Mouse (Mus musculus): Measurements from ENCODE around the gene Kctd21.

Kctd21 gene

DNA sequence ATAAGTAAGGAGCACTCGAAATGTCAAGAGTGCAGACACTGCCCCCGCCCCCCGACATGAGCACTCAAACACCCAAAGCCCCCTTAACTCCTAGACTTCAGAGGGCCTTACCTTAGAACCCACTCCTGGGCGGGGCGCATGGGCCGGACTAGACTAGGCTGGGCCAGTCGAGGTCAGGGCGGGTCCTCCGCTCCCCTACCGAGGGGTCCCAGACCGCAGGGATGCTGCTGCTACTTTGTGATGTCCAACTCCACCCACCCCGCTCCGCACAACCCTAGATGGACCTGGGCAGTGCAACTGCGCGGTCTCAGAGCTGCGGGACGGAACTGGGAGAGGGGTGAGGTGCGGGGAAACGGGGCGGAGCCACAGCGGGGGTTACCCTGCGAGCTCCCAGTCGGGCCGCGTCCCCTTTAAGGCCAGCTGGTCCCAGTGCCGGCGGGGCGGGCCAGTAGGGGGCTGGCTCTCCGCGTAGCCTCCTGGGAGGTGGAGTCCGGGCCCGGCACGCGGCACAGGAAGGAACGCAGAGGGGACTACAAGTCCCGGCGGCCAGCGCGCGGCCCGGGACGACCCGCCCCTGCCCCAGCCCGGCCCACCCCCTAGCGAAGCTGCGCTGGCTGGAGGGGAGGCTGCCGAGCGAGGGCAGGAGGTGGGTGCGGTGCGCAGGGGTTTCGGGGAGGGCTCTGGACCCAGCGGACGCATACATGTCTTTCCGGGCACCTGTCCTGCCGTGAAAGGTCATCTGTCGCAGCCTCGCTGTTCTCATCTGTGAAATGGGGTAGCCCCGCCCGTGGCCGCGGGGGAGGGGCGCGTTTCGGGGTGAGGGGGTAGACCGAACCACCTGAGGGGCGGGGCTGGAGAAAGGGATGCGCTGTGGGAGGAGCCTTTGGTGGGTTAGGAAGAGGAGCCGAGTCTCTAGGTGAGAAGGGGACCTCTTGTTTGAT, at the start of gene Kctd21, which contains the start of gene Usp35:
TSS of gene Kctd21 (plus strand) at position 602 of the 941 bp plus-strand sequence.
TSS of gene Usp35 (minus strand) at position 295 of the 941 bp plus-strand sequence.
- CTCF ChIA-PET: interaction anchor here (0.6 kb wide), 1 partner anchor 40 kb away, joined by 3 read pairs; no protein-coding TSS in a partner anchor

DNA sequence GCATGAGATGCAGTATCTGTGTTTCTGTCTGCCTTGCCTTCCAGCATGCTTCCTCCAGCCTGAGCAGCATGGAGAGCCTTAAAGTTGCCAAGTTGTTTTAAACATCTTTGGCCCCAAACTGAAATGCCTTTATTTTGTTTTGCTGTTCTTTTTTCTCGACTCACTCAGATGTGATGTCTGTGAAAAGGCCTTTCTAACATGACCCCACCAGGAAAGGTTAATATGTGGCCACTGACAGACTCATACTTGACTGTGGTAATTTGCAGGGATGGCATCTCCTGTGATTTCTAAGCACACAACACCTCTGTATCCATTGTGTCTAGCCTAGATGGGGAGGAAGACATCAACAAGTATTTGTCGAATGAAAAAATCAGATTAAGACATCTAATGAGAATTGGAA, 35.1 kb upstream of the Kctd21 start:
- CTCF ChIA-PET: interaction anchor here (1.3 kb wide), 1 partner anchor 327 kb away, joined by 4 read pairs; no protein-coding TSS in a partner anchor

DNA sequence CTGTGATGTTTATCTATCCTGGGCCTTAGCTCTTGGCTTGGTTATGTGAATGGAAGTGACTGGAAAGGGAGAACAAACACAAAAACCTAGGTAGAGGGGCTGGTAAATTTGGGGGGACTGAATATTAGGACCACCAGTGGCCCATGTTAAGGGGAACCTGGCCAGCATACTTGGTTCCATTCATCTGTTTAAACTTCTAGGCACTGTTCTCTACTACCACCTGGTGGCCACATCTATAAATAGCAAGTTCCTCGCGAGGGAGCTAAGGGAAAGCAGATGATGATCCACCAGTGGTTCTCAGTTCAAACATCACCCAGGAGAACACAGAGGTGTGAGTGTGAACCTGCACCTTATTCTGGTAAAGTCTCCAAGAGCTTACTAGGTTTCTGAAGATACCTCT, 34.7 kb upstream of the Kctd21 start:
- CTCF ChIA-PET: interaction anchor here (1.3 kb wide), 1 partner anchor 327 kb away, joined by 4 read pairs; no protein-coding TSS in a partner anchor

DNA sequence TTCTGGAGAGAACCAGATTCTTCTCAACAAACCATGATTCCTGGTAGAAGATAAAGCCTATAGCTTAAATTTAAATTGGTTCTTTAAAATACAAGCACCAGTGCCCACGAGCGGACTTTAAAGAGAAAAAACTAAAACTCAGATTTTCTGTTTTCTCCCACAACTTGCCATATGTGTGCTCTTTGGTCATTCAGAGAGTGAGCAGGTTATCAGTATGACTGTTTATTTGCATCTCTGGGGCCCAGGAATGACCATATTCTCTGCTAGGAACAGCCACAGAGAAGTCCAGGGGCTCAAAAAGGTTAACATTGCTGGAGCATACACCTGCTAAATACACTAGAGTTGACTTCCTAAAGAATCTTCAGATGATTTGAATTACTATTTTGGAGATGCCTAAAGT, 33.8 kb upstream of the Kctd21 start:
- CTCF ChIA-PET: interaction anchor here (1.3 kb wide), 1 partner anchor 328 kb away, joined by 4 read pairs; no protein-coding TSS in a partner anchor

DNA sequence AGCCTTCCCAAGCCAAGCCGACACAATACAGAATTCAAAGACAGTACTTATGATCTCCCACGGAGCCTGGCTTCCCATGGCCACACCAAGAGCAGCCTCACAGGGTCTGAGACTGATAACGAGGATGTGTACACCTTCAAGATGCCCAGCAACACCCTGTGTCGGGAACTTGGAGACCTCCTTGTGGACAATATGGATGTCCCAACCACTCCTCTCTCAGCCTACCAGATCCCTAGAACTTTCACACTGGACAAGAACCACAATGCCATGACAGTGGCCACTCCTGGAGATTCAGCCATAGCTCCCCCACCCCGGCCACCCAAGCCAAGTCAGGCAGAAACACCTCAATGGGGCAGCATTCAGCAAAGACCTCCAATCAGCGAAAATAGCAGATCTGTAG, 33.2 kb upstream of the Kctd21 start:
- CTCF ChIA-PET: no interaction called here

DNA sequence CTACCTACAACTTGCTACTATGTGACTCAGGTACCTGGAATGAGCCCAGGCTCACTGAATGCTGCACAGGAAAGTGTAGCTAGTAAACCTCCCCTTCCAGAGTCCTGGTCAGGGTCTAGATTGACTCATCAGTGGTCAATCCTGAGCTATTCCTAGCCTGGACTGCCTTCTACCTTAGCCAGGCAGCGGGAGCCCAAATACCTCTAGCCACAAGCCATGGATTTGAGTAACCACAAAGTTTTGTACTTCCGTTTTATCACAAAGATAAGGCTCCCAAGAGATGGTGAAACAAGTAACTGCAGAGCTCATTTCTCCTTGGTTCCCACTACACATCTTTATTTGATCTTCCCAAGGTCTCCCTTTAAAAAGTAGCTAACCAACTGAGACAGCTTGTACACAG, 31.2 kb upstream of the Kctd21 start:
- CTCF ChIA-PET: no interaction called here

DNA sequence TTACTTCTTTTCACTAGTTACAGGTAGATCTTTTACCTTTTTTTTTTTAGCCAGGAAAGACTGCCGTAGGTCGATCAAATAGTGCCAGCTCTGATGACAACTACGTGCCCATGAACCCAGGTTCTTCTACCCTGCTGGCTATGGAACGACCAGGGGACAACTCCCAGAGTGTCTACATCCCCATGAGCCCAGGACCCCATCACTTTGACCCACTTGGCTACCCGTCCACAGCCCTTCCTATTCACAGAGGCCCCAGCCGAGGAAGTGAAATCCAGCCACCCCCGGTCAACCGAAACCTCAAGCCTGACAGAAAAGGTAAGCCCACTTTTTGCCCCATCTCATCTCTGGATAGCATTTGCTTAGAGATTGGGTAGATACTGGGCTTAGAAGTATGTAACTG, 30.8 kb upstream of the Kctd21 start:
- CTCF ChIA-PET: no interaction called here

DNA sequence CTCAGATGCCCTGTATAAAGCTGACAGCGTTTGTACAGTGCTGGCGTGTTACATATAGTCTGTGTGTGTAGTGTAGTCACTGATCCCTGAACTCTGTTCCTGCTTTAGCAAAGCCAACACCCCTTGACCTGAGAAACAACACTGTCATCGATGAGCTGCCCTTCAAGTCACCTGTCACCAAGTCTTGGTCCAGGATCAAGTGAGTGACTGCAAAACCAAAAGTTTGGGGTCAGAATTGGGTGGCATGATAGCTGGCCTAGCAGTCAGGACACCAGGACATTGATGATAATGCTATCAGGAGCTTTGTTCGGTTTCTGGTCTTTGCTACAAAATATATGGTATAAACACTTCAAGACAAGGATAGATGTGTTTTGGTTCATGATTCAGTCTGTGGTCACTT, 29.9 kb upstream of the Kctd21 start:
- CTCF ChIA-PET: no interaction called here

DNA sequence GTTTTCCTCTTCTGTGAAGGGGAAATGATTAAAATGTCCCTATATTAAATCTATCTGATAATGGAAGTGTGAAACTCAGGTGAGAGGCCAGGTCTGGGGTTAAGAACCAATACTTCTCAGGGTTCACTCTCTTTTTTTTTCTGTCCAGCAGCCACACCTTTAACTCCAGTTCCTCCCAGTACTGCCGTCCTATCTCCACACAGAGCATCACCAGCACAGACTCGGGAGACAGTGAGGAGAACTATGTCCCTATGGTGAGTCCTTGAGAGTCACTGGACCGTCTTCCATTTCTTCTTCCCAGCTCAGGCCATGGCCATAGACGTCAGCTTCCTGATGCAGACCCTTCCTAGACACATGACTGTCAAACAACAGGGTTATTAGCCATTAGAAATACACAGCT, 29.3 kb upstream of the Kctd21 start:
- CTCF ChIA-PET: no interaction called here

DNA sequence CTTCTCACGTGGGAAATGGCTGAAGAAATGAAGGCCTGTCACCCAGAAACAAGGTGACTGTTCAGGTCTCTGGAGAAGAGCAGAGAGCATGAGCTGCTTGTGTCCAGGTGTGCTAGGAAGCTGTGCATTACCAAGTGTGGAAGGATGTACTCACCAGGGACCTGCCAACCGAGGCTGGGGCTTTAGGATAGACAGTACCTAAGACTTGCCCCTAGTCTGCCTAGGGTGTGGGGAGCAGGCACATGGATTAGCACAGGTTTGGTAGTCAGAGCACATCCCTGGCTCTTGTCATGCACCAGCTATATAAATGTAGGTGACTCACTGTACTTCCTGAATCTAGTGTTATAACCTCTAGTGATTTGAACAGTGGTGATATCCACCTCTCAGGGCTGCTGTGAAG, 28.5 kb upstream of the Kctd21 start:
- CTCF ChIA-PET: no interaction called here

DNA sequence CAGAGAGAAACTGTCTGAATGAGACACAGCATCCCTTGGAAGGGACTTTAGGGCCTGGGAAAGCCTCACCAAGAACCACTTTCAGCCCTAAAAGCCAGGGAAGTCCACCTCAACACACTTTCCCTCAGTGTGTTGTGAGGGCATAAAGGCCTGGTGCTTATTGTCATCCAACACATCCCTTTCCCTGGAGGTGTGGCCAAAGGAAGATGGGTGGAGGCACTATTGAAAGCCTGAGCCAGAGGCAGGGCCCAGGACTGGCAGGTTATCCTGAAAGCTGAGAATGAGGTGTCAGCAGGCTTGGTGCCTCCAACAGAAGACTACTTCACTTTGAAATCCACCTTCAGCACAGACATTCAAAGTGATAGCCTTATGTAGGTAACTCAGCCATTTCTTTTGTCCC, 27.7 kb upstream of the Kctd21 start:
- CTCF ChIA-PET: no interaction called here

DNA sequence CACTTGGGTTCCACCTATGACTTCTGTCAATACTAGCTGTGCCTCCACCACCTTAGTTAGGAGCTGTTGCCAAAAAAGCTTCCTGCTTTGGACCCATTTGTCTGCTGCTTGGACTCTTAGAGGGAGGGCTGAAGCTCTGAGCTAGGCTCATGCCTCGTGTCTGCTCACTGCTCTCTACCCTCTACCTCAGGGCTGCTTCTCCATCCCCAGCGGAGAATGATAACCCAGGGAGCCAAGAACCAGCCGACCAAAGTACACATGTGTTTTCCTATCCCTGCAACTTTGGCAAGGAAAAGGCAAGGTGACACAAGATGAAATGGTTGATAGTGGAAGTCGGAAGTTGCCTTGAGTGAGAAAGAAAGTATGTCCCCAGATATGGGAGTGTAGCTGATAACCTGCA, 26.9 kb upstream of the Kctd21 start:
- CTCF ChIA-PET: no interaction called here

DNA sequence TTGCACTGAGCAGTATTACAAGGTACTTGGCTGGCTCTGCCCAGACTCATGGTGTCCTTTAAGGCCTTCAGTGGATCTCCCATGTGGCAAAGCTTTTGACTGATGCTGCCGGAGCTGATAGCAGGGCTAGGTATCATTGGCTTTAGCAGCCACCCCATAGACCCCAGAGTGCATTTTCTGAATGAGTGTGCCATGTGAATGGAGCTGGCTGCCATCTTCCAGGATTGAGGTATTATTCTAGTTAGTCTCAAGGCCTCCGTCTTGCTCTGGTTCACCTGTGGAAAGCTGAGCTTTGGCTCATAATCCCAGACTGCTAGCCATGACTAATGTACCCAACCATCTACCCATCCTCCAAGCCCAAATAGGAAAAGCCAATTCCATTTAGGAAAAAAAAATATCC, 25.3 kb upstream of the Kctd21 start:
- CTCF ChIA-PET: no interaction called here

DNA sequence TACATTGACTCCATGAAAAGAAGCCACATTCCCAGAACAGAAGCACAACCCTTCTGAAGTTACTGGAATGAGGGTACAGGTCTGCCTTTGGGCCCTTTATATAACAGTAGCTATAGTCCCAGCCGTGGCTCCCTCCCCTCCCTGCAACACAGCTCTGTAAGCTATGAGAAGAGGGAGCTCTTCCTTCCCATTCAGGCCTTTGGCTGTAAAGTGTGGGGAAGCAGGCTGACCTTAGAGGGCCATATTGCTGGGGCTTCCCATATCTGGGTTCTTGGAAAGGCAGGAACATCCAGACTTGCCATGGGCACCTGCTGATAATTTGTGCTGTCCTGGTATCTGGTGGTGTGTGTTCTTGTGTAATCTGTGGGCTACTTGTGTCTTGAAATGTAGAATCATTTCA, 24.6 kb upstream of the Kctd21 start:
- CTCF ChIA-PET: interaction anchor here (0.5 kb wide), 1 partner anchor 345 kb away, joined by 4 read pairs; no protein-coding TSS in a partner anchor

DNA sequence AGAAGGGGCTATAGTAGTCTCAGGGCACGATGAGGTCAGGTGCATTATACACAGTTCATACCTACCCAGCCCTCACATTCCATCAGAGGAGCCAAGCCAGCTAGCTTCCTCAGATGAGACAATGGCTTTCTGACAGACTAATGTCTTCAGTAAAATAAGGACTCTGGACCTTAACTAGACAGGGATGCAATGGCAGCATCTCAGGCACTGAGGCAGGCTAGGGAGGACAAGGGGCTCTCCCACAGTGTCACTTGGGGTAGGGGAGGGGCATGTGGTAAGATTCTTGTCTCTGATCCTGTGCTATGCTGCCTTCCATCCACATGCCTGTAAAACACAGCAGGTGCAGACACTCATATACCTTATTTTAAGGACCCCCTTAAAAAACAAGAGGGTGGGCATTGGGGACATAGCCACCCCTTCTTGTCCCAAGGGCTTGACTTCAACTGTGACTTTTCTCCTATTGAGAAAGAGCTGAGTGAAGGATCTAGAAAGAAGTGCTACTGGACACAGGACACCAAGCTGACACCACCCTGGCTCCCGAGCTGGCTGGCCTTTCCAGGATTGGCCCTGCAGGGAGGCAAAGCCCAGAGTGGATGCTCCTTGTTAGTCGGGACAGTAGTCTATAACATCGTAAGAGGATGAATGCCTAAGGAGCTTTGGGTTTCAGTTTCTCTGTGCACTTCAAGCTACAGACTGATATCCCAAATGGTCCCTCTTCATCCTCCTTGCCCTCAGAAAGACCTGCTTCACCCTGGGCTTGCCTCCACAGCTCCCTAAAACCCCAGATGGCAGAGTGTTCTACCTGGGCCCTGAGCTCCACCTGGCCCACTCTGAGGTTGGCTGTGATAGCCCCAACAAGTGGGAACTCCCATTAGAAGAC, 22.4 kb upstream of the Kctd21 start:
- CTCF ChIA-PET: no interaction called here

DNA sequence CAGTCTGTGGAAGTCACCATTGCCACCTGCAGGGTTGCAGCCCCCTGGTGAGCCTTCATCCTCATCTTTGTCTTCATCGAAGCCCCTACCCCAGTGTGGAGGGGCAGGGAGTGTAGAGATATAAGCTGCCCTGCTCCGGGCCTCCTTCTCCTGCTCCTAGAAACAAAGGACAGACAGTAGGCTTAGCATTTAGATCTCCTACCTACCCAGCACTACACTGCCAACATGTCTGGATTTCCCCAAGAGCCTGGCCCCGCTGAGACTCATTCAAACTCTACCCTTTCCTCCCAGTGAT, 21.8 kb upstream of the Kctd21 start:
- CTCF ChIA-PET: no interaction called here

DNA sequence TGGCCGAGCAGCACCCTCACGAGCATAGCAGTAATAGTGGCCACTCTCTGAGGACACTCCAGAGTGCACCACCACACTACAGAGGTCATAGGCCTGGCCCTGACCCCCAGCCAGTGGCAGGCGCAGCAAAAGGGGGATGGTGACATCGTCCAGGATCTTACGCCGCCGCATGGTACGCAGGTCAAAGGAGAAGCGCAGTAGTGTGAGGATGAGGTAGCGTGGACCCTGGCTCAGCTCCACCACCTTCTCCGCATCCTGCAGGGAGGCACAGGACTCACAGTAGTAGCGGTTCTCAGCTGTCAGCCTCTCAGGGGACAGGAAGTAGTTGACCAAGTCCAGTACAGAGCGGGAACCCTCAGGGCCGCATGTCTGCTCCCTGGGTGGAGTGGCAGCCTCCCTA, 20.5 kb upstream of the Kctd21 start:
- CTCF ChIA-PET: no interaction called here

DNA sequence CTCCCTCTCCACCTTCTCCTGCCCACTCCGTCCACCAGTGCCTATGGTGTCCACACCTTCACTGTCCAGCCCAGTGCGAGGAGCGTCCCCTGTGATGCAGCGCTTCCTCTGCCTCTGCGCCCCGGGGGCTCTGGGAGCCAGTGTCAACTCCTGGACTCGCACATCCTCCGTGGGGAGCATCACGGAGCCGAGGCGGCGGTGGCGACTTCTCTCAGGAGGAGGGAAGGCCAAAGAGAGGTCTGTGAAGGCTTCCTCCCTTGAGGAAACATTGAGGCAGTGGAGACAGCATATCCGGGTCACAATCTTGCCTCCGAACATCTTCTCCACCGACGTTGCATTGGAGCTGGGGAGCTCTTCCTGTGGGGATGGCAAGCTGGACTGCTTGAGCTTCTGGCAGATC, 19.9 kb upstream of the Kctd21 start:
- CTCF ChIA-PET: no interaction called here

DNA sequence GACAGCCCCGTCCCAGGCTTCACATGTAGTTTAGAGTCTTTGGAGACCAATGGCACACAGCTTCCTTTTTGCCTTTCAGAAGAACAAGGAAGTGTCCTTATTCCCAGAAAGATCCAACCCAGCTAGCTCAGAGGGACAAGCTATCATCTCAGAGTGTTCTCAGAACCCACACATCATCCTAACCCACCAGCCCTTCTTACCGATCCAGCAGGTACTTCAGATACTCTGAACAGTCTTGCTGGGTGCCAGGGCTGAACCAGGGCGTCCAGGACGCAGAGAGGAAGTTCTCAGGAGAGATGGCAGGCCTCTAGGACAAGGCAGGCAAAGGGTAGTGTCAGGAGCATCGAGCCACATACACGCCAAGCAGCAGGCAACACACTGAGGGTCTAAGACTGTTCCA, 19.3 kb upstream of the Kctd21 start:
- CTCF ChIA-PET: no interaction called here

DNA sequence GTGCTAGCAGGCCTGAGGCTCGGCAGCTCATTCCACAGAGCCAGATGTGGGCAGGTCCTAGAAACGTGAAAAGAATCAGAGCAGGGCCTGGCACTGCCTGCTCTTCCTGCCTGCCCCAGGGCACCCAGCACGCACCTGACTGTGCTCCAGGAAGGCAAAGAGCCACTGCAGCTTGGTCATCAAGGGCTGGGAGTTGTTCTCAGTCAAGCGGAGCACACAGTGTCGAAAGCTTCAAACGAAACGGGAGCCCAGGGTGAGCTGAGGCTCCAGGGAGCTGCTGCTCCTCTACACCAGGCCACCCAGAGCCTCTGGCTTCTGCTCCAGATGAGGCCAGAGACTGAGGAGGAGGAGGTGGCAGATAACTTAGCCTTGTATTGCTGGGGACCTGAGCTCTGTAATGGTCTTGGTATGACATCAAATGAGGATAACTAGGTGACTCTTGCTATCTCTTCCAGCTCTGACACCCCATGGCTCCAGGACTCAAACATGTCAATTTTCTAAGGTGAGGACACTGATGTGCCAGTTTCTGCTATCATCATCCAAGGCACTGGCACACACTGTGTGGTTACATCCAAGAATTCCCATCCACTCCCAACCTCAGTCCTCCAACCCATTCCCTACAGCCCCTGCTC, 18.6 kb upstream of the Kctd21 start:
- CTCF ChIA-PET: no interaction called here

DNA sequence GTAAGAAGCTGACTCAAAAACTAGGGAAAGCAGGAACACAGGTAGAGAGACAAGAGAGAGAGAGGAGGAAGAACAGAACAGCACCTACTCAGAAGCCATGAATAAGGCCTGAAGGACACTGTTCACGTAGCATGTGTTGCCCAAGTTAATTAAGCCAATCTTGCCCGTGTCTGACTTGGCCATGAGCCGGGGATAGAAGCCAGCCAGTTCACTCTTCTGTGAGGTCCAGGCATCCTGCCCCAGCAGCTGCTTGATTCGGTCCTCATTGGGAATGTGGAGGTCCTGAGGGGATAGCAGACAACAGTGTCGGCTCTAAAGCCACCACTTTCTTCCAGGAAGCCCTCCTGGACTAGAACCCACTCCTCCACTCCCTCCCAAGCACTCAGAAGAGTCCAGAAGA, 17.5 kb upstream of the Kctd21 start:
- CTCF ChIA-PET: no interaction called here

DNA sequence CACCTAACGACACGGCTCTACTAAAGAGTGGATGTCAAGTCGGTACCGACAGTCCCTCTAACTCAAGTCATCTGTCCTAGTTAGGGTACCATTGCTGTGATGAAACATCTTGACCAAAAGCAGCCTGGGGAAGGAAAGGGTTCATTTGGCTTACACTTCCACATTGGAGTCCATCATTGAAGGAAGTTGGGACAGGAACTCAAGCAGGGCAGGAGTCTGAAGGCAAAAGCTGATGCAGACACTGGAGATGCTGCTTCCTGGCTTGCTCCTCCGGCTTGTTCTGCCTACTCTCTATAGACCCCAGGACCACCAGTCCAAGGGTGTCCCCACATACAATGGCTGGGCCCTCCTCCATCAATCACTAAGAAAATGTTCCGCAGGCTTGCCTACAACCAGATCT, 16.5 kb upstream of the Kctd21 start:
- CTCF ChIA-PET: no interaction called here
